Comparison of ENCODE assay signal across 10 mouse cellular contexts in the genomic region with DNA sequence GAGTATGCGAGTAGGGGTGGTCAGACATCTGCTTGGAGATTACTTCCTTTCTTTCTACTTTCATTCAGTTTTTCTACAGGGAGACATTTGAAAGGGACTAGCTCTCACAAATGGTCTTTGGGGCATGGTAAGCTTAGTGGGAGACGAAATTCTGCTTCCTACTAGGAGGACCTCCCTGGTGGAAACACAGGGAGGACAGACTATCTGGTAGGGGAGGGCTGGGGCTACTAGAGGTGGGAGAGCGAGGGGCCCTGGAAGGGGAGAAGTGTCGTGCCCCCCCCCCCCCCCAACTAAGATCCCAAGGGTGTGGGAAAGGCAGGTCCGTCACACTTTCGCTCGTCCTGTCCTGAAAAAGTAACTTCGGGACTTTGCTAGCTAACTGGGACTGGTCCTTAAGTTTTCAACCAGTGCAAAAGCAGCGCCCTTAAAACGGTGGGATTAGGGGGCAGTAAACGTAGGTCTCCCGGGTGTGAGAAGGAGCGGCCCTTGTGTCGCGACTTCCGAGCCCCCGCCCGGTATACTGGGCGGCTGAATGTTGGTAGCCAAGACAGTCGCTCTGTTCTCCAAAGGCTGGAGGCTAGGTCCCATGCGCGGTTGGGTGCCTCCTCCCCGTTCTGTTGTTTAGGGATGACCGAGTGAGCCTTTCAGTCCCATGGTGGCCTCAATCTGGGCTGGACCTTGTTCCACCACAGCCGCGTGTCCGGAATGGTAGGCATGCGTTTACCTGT.
DNase-seq lines count a peak whose midpoint lies in the region; ATAC-seq and TF ChIP-seq lines count a peak whose summit lies in the region.
"Had no signal": no experiment of that assay in that cellular context is flagged by ENCODE, and none has a peak within 500 bp of the region (broad histone marks: within the 10 kb centered on the region; RNA-seq: fewer than 3 reads in every experiment).

No protein-coding gene starts in this region.

- no peaks in the 10 kb centered on the region for H3K4me1 ChIP-seq in hindbrain, embryonic 11.5 days (replicated peaks; ENCODE audit: control insufficient read depth, insufficient read depth, low read length)
- peaks cover 5% of the 10 kb centered on the region; the same call in 1 of the 2 replicates for H3K4me1 ChIP-seq in midbrain, embryonic 10.5 days

- H3K9ac ChIP-seq in hindbrain, embryonic 11.5 days (ENCODE audit: low read depth, low read length) = no peak overlapping the region

- no peak overlapping the region for H3K27ac ChIP-seq in hindbrain, embryonic 11.5 days (ENCODE audit: low read depth, low read length)
- no peak overlapping the region for H3K27ac ChIP-seq in midbrain, embryonic 10.5 days (replicated peaks)

- peak overlapping the region; percentile 64 for H3K4me2 ChIP-seq in hindbrain, embryonic 11.5 days (replicated peaks; ENCODE audit: low read depth, low read length)

- no peaks in the 10 kb centered on the region for H3K9me3 ChIP-seq in hindbrain, embryonic 11.5 days (ENCODE audit: control insufficient read depth, low read length)
- peaks cover 10% of the 10 kb centered on the region; the same call in 1 of the 2 replicates for H3K9me3 ChIP-seq in midbrain, embryonic 10.5 days (replicated peaks)

- no peak for TF ChIP-seq CTCF in brain, embryonic 14.5 days (IDR thresholded peaks at IDR 0.05; ENCODE audit: borderline replicate concordance, extremely low read depth, insufficient read depth, insufficient read length)

- peak overlapping the region; percentile 28 for H3K4me3 ChIP-seq in hindbrain, embryonic 11.5 days (ENCODE audit: low read depth, low read length)
- H3K4me3 ChIP-seq in midbrain, embryonic 10.5 days = peak overlapping the region; percentile 56
- H3K4me3 ChIP-seq: myocyte had no signal

- peak; percentile 55 for ATAC-seq in hindbrain, embryonic 11.5 days (ENCODE audit: low FRiP score)
- ATAC-seq in erythroblast, adult 5-6 weeks (replicated peaks; ENCODE audit: low FRiP score, poor library complexity, severe bottlenecking) = no peak
- ATAC-seq: activated CD4-positive, CD25-positive, alpha-beta regulatory T cell, adult 4 months had no signal

- DNase-seq in Muller cell, postnatal 12 days (ENCODE audit: inconsistent ontology term) = peak; percentile 0
- DNase-seq in brain, embryonic 14.5 days (ENCODE audit: low read depth) = peak; percentile 1
- peak; percentile 25 for DNase-seq in hindbrain, embryonic 11.5 days (ENCODE audit: low spot score)
- DNase-seq in midbrain, embryonic 10.5 days (ENCODE audit: low spot score) = peak; percentile 21
- DNase-seq in left cerebral cortex, adult 9 months (ENCODE audit: low spot score in 2 of 2) = no peak
- no peak for DNase-seq in c-Kit-positive CD71-positive TER-119-positive erythroid progenitor cells, embryonic 14.5 days (ENCODE audit: low spot score)
- DNase-seq in kidney, postnatal 36 days = no peak

- no peaks in the 10 kb centered on the region; the same call in 1 of the 2 replicates for H3K27me3 ChIP-seq in hindbrain, embryonic 11.5 days (ENCODE audit: control insufficient read depth, insufficient read depth, low read length)
- H3K27me3 ChIP-seq in midbrain, embryonic 10.5 days (ENCODE audit: low read depth, poor library complexity, severe bottlenecking) = peaks cover 14% of the 10 kb centered on the region

- H3K36me3 ChIP-seq in hindbrain, embryonic 11.5 days (ENCODE audit: control insufficient read depth, insufficient read depth, low read length) = no peaks in the 10 kb centered on the region
- no peaks in the 10 kb centered on the region for H3K36me3 ChIP-seq in midbrain, embryonic 10.5 days

- WGBS in hindbrain, embryonic 11.5 days = 12% methylated on average over 21 of the region's 28 CpGs
- WGBS in midbrain, embryonic 10.5 days = 14% methylated on average over 26 of the region's 28 CpGs

- TF ChIP-seq POLR2A in brain, embryonic 14.5 days (IDR thresholded peaks at IDR 0.05; ENCODE audit: borderline replicate concordance, extremely low read depth, insufficient read depth, insufficient read length, poor library complexity, severe bottlenecking) = no peak

Comparison
In these comparisons a context has a peak if more than half of its experiments do, and no peak if none do; other contexts are left out.
1. DNase-seq: peak in Muller cell, postnatal 12 days (single experiment), brain, embryonic 14.5 days (single experiment), hindbrain, embryonic 11.5 days (single experiment) and midbrain, embryonic 10.5 days (single experiment); none in left cerebral cortex, adult 9 months (0 of 2), c-Kit-positive CD71-positive TER-119-positive erythroid progenitor cells, embryonic 14.5 days (single experiment) and kidney, postnatal 36 days (0 of 2).